Mouse (Mus musculus) intestine, postnatal 0 days (tissue): ENCODE results near the gene Iqca. TPM values are rescaled to one million over a fixed set of nuclear protein-coding genes. Genes with fewer than 3 reads are reported as not detected.

Experiments used
- ATAC-seq: fragments of 200-750 bp; cut with Nextera tagmentation; 2 replicates; pipeline ENCODE4 v1.8.0; 2017; ENCODE audit warnings: mild to moderate bottlenecking, moderate TSS enrichment, moderate library complexity
- H3K27ac ChIP-seq: fragments of 300-500 bp; sonication (generic); 2 replicates; pipeline ENCODE4 v1.5.1; 2014; ENCODE audit warnings: mild to moderate bottlenecking, low read depth, low read length, moderate library complexity
- H3K27me3 ChIP-seq: fragments of 300-500 bp; sonication (generic); replicated peaks from 2 replicates; pipeline ENCODE4 v1.6.1; 2014; ENCODE audit warnings: low read length, mixed read lengths; ENCODE audit not compliant: control insufficient read depth, insufficient read depth
- H3K36me3 ChIP-seq: fragments of 300-500 bp; sonication (generic); 2 replicates; pipeline ENCODE4 v1.6.1; 2014; ENCODE audit warnings: mild to moderate bottlenecking, moderate library complexity; ENCODE audit not compliant: control insufficient read depth, insufficient read depth
- H3K4me1 ChIP-seq: fragments of 300-500 bp; sonication (generic); replicated peaks from 2 replicates; pipeline ENCODE4 v1.6.1; 2014; ENCODE audit warnings: antibody characterized with exemption, low read length, mixed read lengths; ENCODE audit not compliant: control insufficient read depth, insufficient read depth
- H3K4me2 ChIP-seq: fragments of 300-500 bp; sonication (generic); replicated peaks from 2 replicates; pipeline ENCODE4 v1.6.1; 2014; ENCODE audit warnings: low read depth, mild to moderate bottlenecking, moderate library complexity
- H3K4me3 ChIP-seq: fragments of 300-500 bp; sonication (generic); 2 replicates; pipeline ENCODE4 v1.5.1; 2014; ENCODE audit warnings: low read depth, low read length
- H3K9ac ChIP-seq: fragments of 300-500 bp; sonication (generic); 2 replicates; pipeline ENCODE4 v1.6.1; 2014; ENCODE audit warnings: mild to moderate bottlenecking, low read depth, low read length
- H3K9me3 ChIP-seq: fragments of 300-500 bp; sonication (generic); 2 replicates; pipeline ENCODE4 v1.6.1; 2016; ENCODE audit warnings: mixed run types; ENCODE audit not compliant: control insufficient read depth
- CTCF ChIP-seq: sonication (generic); IDR thresholded peaks from 2 replicates; pipeline ENCODE4 v1.5.1; 2016; ENCODE audit warnings: low read depth, mild to moderate bottlenecking, control low read depth, antibody characterized with exemption, moderate library complexity
- WGBS: fragments of 180-500 bp; shearing (Covaris S2); extraction: QIAGEN DNeasy Blood & Tissue Kit; methylation state at CpG from one replicate; pipeline ENCODE4 v1.1.7; 2014; 5-methylcytosine and 5-hydroxymethylcytosine counted together
- polyA plus RNA-seq: library from polyadenylated mRNA; unstranded; fragments of >200 nt; fragmentation: Nextera tagmentation; extraction: Ambion mirVana; gene quantifications from 2 replicates; pipeline ENCODE4 v1.2.1, GENCODE M21; 2015

Gene Iqca
- polyA plus RNA-seq, 1 experiment from 2014 or later: 0.47 TPM

DNA sequence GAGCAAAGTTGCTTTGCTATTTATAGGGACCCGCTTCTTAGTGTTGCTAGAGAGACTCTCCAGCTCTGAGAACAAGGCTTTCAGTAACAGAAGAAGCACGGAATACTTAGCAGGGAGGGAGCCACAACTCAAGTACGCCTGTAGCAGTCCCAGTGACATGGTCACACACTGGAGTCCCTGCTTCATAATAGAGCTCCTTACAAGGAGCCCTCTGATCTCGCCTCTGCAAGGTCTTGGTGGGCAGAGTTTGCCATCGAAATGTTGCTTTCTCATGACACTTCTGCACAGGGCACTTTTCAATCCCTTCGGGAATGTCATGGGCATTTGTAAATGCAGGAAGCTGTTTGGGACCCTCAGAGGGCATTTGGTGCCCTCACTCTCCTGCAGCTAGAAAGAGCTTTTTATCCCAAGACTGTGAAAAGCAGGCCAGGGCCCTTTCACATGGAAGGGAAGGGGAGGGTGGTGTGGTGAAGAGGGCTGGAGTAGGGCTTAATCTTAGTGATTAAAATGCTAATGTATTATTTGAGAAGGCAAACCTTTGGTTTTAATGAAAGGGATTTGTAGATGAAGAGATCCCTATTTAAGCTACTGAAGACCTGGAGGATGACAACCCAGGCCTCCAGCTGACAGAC lies 67.6 kb downstream of the Iqca start:
- H3K27me3 ChIP-seq: no peaks in the 10 kb centered on the region
- no peaks in the 10 kb centered on the region for H3K36me3 ChIP-seq
- no peak overlapping the region for H3K9ac ChIP-seq
- 72% methylated on average over 6 of the region's 6 CpGs for WGBS
- no peaks in the 10 kb centered on the region for H3K9me3 ChIP-seq
- no peak overlapping the region for H3K27ac ChIP-seq
- ATAC-seq: no peak
- H3K4me2 ChIP-seq: no peak overlapping the region
- H3K4me1 ChIP-seq: no peaks in the 10 kb centered on the region
- TF ChIP-seq CTCF: no peak
- no peak overlapping the region for H3K4me3 ChIP-seq

DNA sequence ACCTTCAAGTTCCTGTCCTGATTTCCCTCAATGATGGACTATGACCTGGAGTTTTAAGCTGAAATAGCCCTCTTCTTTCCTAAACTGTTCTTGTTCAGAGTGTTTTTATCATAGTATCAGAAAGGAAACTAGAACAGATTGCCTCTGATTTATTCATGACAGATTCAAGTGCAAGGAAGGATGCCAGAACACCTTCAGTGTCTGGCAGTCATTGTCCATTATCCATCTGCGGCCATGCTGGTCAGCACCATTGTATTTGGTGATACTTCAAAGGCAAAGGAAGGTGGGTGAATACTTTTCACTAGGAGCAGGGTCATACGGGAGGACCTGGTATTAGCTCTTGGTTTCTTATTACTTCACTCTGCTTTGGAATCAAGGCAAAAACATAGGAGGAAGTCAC lies 76.9 kb downstream of the Iqca start:
- no peak overlapping the region for H3K4me3 ChIP-seq
- no peaks in the 10 kb centered on the region for H3K36me3 ChIP-seq
- H3K9me3 ChIP-seq: no peaks in the 10 kb centered on the region
- H3K4me1 ChIP-seq: no peaks in the 10 kb centered on the region
- ATAC-seq: no peak
- no peak overlapping the region for H3K9ac ChIP-seq
- H3K4me2 ChIP-seq: no peak overlapping the region
- H3K27me3 ChIP-seq: no peaks in the 10 kb centered on the region
- H3K27ac ChIP-seq: no peak overlapping the region
- no peak for TF ChIP-seq CTCF
- 76% methylated on average over 2 of the region's 2 CpGs for WGBS

DNA sequence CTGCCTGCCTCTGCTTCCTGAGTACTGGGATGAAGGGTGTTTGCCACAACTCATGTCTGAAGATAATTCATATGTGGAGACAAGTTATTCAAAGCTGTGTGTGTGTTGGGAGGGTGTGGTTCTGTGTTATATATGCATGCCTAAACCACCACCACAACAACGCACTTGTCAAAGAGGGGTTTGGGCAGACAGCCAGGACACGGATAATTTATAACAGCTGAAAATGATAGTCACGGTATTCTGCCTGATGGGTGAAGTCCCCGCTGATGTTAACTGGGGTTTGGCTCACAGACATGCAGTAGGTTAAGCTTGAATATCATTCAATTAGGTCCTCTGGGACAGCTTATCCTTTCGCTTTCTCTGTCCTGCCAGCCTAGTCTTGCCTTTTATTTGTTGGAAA lies 78.4 kb downstream of the Iqca start:
- WGBS: 71% methylated on average over 5 of the region's 5 CpGs
- H3K9ac ChIP-seq: no peak overlapping the region
- H3K4me2 ChIP-seq: no peak overlapping the region
- TF ChIP-seq CTCF: no peak
- no peaks in the 10 kb centered on the region for H3K27me3 ChIP-seq
- H3K36me3 ChIP-seq: no peaks in the 10 kb centered on the region
- H3K27ac ChIP-seq: no peak overlapping the region
- no peaks in the 10 kb centered on the region for H3K9me3 ChIP-seq
- ATAC-seq: no peak
- H3K4me3 ChIP-seq: no peak overlapping the region
- no peaks in the 10 kb centered on the region for H3K4me1 ChIP-seq

DNA sequence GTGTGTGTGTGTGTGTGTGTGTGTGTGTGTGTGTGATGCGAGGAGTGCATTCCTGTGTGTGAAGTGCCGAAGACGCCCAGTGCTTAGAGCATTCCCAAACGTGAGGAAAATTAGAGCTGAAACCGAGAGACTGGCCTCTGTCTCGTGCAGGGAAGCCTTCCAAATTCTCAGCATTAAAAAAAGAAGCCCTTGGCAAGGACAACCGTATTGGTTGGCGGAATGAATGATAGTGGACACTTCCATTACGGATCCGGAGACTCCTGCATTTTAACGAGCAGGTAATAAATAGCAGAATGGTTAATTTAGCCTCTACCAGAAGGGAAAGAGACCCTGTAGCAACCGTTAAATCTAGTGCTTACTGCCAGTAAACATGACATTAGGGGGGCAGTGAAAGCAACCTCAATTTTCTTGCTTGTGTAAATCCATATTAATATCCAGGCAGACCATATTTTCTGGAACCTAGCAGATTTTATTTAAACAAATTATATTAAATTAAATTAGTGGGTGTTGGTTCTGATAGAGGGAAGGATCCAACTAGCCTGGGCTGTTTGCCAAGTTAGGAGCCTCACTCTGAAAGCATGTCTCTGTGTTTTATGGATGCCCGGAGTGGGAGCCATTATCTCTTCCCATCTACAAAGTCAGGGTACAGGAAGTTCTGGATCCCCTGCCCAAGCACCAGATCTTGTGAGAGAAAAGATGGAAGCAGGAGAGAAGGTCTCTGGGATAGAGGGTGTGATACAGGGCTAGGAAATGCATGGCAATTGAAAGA lies 81.2 kb downstream of the Iqca start:
- H3K4me2 ChIP-seq: no peak overlapping the region
- H3K9ac ChIP-seq: no peak overlapping the region
- H3K4me1 ChIP-seq: no peaks in the 10 kb centered on the region
- ATAC-seq: no peak
- TF ChIP-seq CTCF: no peak
- no peaks in the 10 kb centered on the region for H3K9me3 ChIP-seq
- whole genome bisulfite sequencing: 61% methylated on average over 13 of the region's 13 CpGs
- no peaks in the 10 kb centered on the region for H3K27me3 ChIP-seq
- H3K27ac ChIP-seq: no peak overlapping the region
- H3K36me3 ChIP-seq: no peaks in the 10 kb centered on the region
- H3K4me3 ChIP-seq: no peak overlapping the region

DNA sequence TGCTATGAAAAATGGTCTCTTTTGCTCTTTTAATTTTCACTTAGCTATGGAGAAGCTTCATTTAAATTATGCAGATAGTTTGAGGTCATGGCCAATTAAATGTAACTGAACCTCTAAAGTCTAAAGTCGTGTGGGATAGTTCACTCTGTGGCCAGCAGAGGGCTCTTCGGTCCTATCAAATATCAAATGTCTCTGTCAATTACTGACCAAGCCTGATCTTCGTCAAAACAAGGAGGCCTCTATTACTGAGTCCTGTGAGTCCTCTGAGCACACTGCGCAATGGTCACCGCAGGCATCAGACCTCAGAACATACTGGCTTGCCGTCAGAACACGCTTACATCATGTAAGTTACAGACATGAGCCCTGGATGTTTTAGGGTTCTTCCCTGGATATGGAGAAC lies 92.6 kb downstream of the Iqca start:
- Histone ChIP-seq H3K9me3 (no peaks in the 10 kb centered on the region), H3K27ac (no peak overlapping the region), H3K4me1 (no peaks in the 10 kb centered on the region), H3K4me2 (no peak overlapping the region), H3K27me3 (no peaks in the 10 kb centered on the region), H3K36me3 (no peaks in the 10 kb centered on the region), H3K9ac (no peak overlapping the region), H3K4me3 (no peak overlapping the region)
- ATAC-seq: no peak
- WGBS: 22% methylated on average over 7 of the region's 7 CpGs
- peak; percentile 84 for TF ChIP-seq CTCF

DNA sequence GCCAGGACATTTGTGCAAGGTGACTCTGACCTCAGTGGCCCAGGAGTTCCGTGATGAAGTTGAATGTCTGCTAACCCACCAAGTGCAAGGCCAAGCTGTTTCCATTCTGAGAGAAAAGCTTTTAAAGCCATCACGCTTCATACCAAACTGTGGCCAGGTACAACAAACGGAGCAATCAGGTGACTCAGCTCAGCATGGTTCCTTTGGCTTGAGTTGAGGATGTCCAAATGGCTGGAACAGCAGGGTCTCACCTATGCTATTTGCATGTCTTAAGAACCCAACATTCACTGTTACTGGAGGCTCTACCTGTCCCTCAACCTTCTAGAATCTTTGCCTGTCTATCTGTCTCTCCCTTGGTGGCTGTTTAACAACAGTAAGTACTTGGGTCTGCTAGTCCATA lies 93.1 kb downstream of the Iqca start:
- no peak overlapping the region for H3K9ac ChIP-seq
- 74% methylated on average over 3 of the region's 3 CpGs for WGBS
- no peak overlapping the region for H3K27ac ChIP-seq
- no peaks in the 10 kb centered on the region for H3K36me3 ChIP-seq
- H3K27me3 ChIP-seq: no peaks in the 10 kb centered on the region
- H3K9me3 ChIP-seq: no peaks in the 10 kb centered on the region
- no peak overlapping the region for H3K4me2 ChIP-seq
- no peaks in the 10 kb centered on the region for H3K4me1 ChIP-seq
- H3K4me3 ChIP-seq: no peak overlapping the region
- no peak for TF ChIP-seq CTCF
- no peak for ATAC-seq
